Mouse (Mus musculus) small intestine, adult 2 months (tissue): ENCODE data around the gene Gm47289.

Experiments
- CTCF ChIP-seq: fragments of 200-500 bp; IDR thresholded peaks from 2 replicates; pipeline ENCODE4 v1.5.1; 2012; ENCODE audit warnings: low read depth, mild to moderate bottlenecking, control low read depth, inconsistent platforms, low read length, moderate library complexity, mixed read lengths; ENCODE audit not compliant: insufficient replicate concordance, insufficient read length; ENCODE audit errors: extremely low read depth
- POLR2A ChIP-seq: fragments of 200-500 bp; IDR thresholded peaks from 2 replicates; pipeline ENCODE4 v1.6.1; 2012; ENCODE audit warnings: low read depth, mild to moderate bottlenecking, control low read depth, inconsistent platforms, low read length, moderate library complexity

- no peak for TF ChIP-seq CTCF
- TF ChIP-seq POLR2A: no peak
Measured at GRCm38 (mm10) chr9:119128436-119129181, 30.4 kb upstream of the Gm47289 start.
